Mouse (Mus musculus) CD4-positive, CD25-positive, alpha-beta regulatory T cell, adult 4 months (primary cell): Measurements from ENCODE around the gene Mterf1a. TPM values are rescaled to one million over a fixed set of nuclear protein-coding genes. Genes with fewer than 3 reads are reported as not detected.

ENCODE experiments used
- polyA plus RNA-seq, 2 experiments: library from polyadenylated mRNA; unstranded; fragments of 100-300 nt; shearing (Covaris generic); gene quantifications; one replicate each; pipeline ENCODE4 v1.2.1; 2017

Mterf1a gene
- polyA plus RNA-seq, 2 experiments from 2014 or later: 35.8 to 44.4 TPM

Other genes starting within 250 kb of the Mterf1a start
- not detected for gene Tmbim7, start 242.8 kb downstream of the Mterf1a start, polyA plus RNA-seq
- 10 to 100 TPM; 30.8 to 35.2 TPM for gene Gatad1, start 236.7 kb downstream of the Mterf1a start, polyA plus RNA-seq
- gene Ankib1, start 91.0 kb downstream of the Mterf1a start, polyA plus RNA-seq: 10 to 100 TPM; 13.7 to 17.5 TPM
- gene Krit1, start 90.7 kb downstream of the Mterf1a start, polyA plus RNA-seq: 100 to 1,000 TPM; 118 to 129 TPM
- gene Lrrd1, start 48.8 kb downstream of the Mterf1a start, polyA plus RNA-seq: under 1 TPM in 1 of 2 experiments, not detected in 1; 0.28 TPM
- 100 to 1,000 TPM; 181 to 212 TPM for gene Akap9, start 34.1 kb upstream of the Mterf1a start, polyA plus RNA-seq
- 10 to 100 TPM; 46.1 to 51.8 TPM for gene Cyp51, start 210.8 kb upstream of the Mterf1a start, polyA plus RNA-seq